Mouse (Mus musculus): ENCODE measurements around the gene Kiss1. TPM values are rescaled to one million over a fixed set of nuclear protein-coding genes. Genes with fewer than 3 reads are reported as not detected.

Kiss1 gene
- polyA plus RNA-seq, 1 experiment from 2014 or later = not detected

DNA sequence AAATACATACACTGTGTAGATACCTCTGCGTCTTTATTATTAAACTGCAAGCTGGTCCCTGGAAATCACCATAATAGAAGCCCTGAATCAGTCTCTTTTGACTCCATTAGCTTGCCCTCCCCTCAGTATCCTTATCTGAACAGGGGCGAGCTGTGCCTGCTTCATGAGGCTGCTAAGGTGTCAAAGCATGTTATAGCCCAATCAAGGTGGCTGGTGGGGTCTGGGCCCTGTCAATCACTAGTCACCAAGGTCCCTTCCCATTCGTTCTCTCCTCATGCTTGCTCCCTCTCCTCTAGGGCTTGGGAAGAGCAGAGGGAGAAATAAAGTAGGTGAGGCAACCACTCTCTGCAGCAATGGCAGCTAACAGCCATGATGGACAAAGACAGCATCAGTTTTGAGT is 25.6 kb downstream of the Kiss1 start:
- Histone ChIP-seq H3K27ac (no peak overlapping the region), H3K36me3 (ENCODE audit: poor library complexity, severe bottlenecking) (no peaks in the 10 kb centered on the region), H3K4me1 (no peaks in the 10 kb centered on the region), H3K9me3 (replicated peaks) (no peaks in the 10 kb centered on the region), H3K27me3 (0 out of 2 replicates have a peak, but pooled peaks cover under 1% of the 10 kb centered on the region), H3K9ac (no peak overlapping the region), H3K4me2 (no peak overlapping the region), H3K4me3 (no peak overlapping the region)
- 72% methylated on average over 3 of the region's 3 CpGs for WGBS
- no peak for ATAC-seq

DNA sequence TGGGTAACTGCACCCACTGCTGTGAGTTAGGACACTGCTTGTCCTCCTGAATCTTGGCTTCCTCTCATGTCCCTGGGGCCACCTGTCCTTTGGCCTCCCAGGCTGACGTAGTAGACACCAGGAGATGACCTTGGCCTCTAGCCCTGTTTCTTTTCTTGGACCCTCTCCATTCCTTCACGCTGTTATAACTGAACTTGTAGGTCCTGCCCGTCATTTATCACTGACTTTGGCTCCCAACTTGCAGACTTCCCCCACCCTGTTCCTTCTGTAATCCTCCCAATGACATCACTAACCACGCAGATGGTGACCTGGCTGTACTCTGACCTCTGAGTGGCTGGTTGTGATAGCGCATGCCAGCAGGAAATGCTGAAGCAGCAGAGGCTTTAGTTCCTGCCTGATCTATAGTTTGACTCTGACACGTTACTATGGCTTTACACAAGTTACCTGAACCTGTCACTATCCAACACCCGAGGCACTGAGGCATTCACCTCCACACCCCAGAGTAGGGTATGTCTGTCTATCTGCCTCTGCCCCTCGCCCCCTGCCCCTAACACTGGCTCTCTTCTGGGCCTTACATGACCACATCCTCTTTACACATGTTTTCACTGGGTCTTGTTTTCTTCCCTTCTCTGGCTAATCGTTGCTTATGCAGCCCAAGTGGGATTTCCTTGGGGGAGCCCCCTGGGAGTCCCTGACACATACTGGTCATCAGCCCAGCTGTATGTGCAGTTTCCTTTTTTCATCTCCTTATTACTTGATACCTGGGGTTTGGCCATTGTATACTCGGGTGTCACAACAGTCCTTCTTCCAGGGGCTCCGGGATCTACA is 26.2 kb downstream of the Kiss1 start:
- Histone ChIP-seq H3K27me3 (0 out of 2 replicates have a peak, but pooled peaks cover 3% of the 10 kb centered on the region), H3K4me2 (no peak overlapping the region), H3K9me3 (replicated peaks) (no peaks in the 10 kb centered on the region), H3K27ac (no peak overlapping the region), H3K9ac (no peak overlapping the region), H3K4me1 (peaks cover under 1% of the 10 kb centered on the region), H3K4me3 (no peak overlapping the region), H3K36me3 (ENCODE audit: poor library complexity, severe bottlenecking) (no peaks in the 10 kb centered on the region)
- no peak for ATAC-seq
- 79% methylated on average over 11 of the region's 11 CpGs for WGBS

DNA sequence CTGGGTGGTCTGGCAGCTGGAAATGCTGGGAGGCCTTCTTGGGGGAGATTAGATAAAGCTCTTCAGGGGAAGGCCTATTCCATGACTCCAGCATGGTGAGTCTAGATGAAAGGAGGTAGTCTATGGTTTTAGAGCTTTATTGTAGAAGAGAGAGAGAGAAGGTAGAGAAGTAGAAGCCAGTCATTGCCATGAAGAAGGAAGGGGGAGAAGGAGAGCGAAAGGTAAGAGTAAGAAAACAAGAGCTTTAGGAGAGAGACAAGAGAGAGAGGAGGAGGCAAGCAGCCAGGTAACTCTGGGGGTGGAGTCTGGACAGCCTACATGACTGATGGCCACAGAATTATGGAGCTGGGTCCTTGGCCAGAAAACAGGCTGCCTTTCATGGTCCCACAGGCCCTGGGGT is 28.5 kb downstream of the Kiss1 start, which contains the start of gene Ren1:
Gene Ren1 (plus strand): TSS at position 301 of the 400 bp plus-strand sequence.
- no peak for ATAC-seq
- 100% methylated on average over 1 of the region's 1 CpGs for WGBS
- Histone ChIP-seq H3K27me3 (0 out of 2 replicates have a peak, but pooled peaks cover 3% of the 10 kb centered on the region), H3K9ac (no peak within 1 kb of the TSS), H3K27ac (no peak within 1 kb of the TSS), H3K4me1 (peaks cover 6% of the 10 kb centered on the region), H3K4me2 (no peak within 1 kb of the TSS), H3K4me3 (no peak within 1 kb of the TSS), H3K36me3 (ENCODE audit: poor library complexity, severe bottlenecking) (no peaks in the 10 kb centered on the region), H3K9me3 (replicated peaks) (no peaks in the 10 kb centered on the region)

DNA sequence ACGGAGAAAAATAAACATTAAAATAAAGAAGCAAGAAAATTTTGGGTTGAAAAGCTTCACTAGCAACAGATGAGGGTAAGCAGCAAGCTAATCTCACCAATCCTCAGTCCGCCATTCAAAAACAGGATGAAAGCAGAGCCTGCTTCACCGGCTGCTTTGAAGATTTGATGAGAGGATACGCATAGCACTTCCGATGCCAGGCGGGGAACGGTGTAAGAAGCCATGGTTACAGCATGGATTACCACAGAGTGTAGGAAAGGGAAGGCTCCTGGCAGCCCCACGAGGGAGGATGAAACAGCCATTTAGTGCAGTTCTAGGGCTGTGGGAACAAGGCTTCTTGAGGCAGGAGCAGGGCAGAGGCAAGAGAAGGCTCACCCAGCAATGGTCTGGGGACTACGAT is 30.1 kb downstream of the Kiss1 start:
- 51% methylated on average over 9 of the region's 9 CpGs for WGBS
- Histone ChIP-seq H3K9ac (no peak overlapping the region), H3K4me3 (no peak overlapping the region), H3K27me3 (0 out of 2 replicates have a peak, but pooled peaks cover 8% of the 10 kb centered on the region), H3K27ac (no peak overlapping the region), H3K9me3 (replicated peaks) (no peaks in the 10 kb centered on the region), H3K36me3 (ENCODE audit: poor library complexity, severe bottlenecking) (no peaks in the 10 kb centered on the region), H3K4me2 (no peak overlapping the region), H3K4me1 (peaks cover 6% of the 10 kb centered on the region)
- no peak for ATAC-seq

DNA sequence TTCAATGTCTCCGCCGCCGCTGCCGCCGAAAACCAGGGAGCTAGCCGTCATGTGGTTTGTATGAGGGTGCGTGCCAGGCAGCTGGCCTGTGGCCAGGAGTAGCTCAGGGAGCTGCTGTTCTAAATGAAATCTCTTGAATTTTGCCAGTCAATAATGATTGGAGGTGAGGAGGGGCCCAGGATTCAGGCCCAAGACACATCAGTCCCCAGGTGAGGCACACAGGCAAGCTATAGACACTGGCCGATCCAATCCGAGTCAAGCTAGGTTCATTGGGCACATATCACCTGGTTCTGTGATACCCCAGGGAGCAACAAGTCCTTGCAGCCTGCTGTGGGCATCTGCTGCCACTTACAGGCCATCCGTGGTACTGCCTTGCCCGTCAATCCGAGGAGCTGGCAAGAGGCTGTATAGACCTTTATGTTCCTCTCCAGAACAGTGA is 31.7 kb downstream of the Kiss1 start:
- 0 out of 2 replicates have a peak, but pooled peaks cover 8% of the 10 kb centered on the region for H3K27me3 ChIP-seq
- ATAC-seq = peak; percentile 70
- no peak overlapping the region for H3K27ac ChIP-seq
- no peak overlapping the region for H3K9ac ChIP-seq
- H3K4me2 ChIP-seq = peak overlapping the region; percentile 5; the same call in 1 of the 2 replicates
- H3K4me3 ChIP-seq = no peak overlapping the region
- WGBS = 36% methylated on average over 12 of the region's 12 CpGs
- peaks cover 6% of the 10 kb centered on the region for H3K4me1 ChIP-seq
- H3K36me3 ChIP-seq (ENCODE audit: poor library complexity, severe bottlenecking) = no peaks in the 10 kb centered on the region
- no peaks in the 10 kb centered on the region for H3K9me3 ChIP-seq (replicated peaks)

DNA sequence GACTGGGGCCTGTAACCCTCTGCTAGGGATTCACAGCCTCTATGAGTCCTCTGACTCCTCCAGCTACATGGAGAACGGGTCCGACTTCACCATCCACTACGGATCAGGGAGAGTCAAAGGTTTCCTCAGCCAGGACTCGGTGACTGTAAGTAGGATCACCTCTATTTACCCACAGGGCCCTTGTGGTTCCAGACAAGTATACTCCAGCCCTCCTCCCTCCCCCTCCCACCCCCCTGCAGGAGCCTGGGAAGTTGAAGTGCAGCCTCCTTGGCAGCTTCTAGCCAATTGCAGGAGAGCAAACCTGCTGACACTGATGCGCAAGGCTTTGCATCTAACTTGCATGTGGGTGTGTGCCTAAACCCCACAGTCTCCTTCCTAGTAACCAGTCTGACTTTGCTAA is 33.8 kb downstream of the Kiss1 start:
- 0 out of 2 replicates have a peak overlapping the region, but pooled peaks have one; percentile 8 for H3K9ac ChIP-seq
- H3K4me1 ChIP-seq = peaks cover 6% of the 10 kb centered on the region
- 54% methylated on average over 5 of the region's 5 CpGs for WGBS
- H3K36me3 ChIP-seq (ENCODE audit: poor library complexity, severe bottlenecking) = no peaks in the 10 kb centered on the region
- no peak for ATAC-seq
- no peaks in the 10 kb centered on the region for H3K9me3 ChIP-seq (replicated peaks)
- peaks cover 15% of the 10 kb centered on the region; the same call in 1 of the 2 replicates for H3K27me3 ChIP-seq
- H3K4me3 ChIP-seq = no peak overlapping the region
- H3K27ac ChIP-seq = no peak overlapping the region
- no peak overlapping the region for H3K4me2 ChIP-seq

DNA sequence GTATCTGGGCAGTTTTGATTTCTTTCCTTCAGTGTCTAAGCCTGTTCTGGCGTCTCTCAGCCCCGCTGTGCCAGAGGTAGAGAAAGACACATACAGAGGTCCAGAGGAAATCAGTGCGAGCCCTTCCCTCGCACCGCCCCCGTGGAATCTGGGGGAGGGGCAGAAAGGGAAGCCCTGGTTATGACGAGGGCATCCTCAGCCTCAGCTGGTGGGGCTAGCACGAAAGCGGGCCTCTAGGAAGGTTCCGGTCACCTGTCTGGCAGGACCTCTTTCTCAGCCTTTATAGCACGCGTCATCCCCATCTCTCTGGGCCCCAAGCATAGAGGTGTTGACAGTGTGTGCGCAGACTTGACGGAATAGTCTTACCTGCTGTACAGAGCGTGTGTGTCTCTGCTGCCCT is 34.2 kb downstream of the Kiss1 start:
- Histone ChIP-seq H3K9me3 (replicated peaks) (no peaks in the 10 kb centered on the region), H3K36me3 (ENCODE audit: poor library complexity, severe bottlenecking) (no peaks in the 10 kb centered on the region), H3K27ac (no peak overlapping the region), H3K4me3 (no peak overlapping the region), H3K4me1 (peaks cover 6% of the 10 kb centered on the region), H3K27me3 (peaks cover 15% of the 10 kb centered on the region; the same call in 1 of the 2 replicates), H3K9ac (0 out of 2 replicates have a peak overlapping the region, but pooled peaks have one; percentile 8), H3K4me2 (no peak overlapping the region)
- whole genome bisulfite sequencing = 62% methylated on average over 15 of the region's 15 CpGs
- ATAC-seq = no peak

DNA sequence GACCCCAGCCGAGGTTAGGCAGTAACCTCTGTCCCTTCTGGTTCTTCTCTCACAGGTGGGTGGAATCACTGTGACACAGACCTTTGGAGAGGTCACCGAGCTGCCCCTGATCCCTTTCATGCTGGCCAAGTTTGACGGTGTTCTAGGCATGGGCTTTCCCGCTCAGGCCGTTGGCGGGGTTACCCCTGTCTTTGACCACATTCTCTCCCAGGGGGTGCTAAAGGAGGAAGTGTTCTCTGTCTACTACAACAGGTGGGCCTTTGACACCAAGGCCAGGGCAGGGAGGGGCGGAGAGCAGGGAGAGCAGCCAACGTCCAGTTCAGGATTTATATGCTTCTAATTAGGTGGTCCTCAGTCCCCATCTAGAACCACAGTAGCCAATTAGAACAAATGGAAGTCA is 34.7 kb downstream of the Kiss1 start:
- Histone ChIP-seq H3K4me1 (peaks cover 6% of the 10 kb centered on the region), H3K27ac (no peak overlapping the region), H3K9me3 (replicated peaks) (no peaks in the 10 kb centered on the region), H3K4me2 (no peak overlapping the region), H3K9ac (no peak overlapping the region), H3K4me3 (no peak overlapping the region), H3K36me3 (ENCODE audit: poor library complexity, severe bottlenecking) (no peaks in the 10 kb centered on the region), H3K27me3 (peaks cover 15% of the 10 kb centered on the region)
- WGBS = 72% methylated on average over 8 of the region's 8 CpGs
- ATAC-seq = no peak

DNA sequence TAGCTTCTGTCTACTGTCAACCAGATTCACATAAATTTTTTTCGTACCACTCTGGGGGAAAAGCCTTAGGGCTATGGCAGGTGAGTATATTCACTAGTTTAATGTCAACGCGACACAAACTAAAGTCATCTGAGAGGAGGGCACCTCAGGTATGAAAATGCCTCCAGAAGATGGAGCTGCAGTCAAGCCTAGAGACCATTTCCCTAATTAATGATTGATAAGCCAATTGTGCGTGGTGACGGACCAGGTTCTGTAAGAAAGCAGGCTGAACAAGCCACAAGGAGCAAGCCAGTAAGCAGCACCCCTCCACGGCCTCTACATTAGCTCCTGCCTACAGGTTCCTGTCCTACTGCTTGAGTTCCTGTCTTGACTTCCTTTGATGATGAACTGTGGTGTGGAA is 39.3 kb downstream of the Kiss1 start:
- H3K4me1 ChIP-seq = peaks cover 22% of the 10 kb centered on the region
- H3K4me2 ChIP-seq = no peak overlapping the region
- no peaks in the 10 kb centered on the region for H3K9me3 ChIP-seq (replicated peaks)
- 90% methylated on average over 6 of the region's 6 CpGs for WGBS
- no peak overlapping the region for H3K27ac ChIP-seq
- no peaks in the 10 kb centered on the region for H3K36me3 ChIP-seq (ENCODE audit: poor library complexity, severe bottlenecking)
- H3K9ac ChIP-seq = no peak overlapping the region
- peaks cover 45% of the 10 kb centered on the region for H3K27me3 ChIP-seq
- ATAC-seq = no peak
- H3K4me3 ChIP-seq = no peak overlapping the region

DNA sequence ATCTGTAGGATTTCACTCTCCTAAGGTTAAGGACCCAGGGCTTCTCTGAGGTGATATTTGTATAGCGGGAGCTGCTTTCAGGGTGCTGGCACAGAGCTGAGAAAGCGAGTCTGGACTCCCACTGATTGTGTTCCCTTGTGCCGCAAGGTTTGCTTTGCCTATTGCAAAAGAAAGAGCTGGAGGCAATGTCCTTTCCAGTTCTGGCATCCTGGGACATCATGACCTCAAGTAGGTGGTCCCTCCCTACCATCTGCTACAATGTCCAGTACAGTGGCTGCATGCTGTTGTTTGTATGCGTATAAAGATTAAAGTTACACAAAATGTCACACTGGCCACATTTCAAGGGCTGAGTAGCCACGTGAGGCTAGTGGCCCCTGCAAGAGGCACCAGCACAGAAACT is 40.4 kb downstream of the Kiss1 start:
- Histone ChIP-seq H3K36me3 (ENCODE audit: poor library complexity, severe bottlenecking) (no peaks in the 10 kb centered on the region), H3K27me3 (peaks cover 51% of the 10 kb centered on the region), H3K4me3 (no peak overlapping the region), H3K4me1 (peaks cover 24% of the 10 kb centered on the region), H3K4me2 (no peak overlapping the region), H3K27ac (no peak overlapping the region), H3K9me3 (replicated peaks) (no peaks in the 10 kb centered on the region), H3K9ac (no peak overlapping the region)
- WGBS = 88% methylated on average over 5 of the region's 5 CpGs
- no peak for ATAC-seq

DNA sequence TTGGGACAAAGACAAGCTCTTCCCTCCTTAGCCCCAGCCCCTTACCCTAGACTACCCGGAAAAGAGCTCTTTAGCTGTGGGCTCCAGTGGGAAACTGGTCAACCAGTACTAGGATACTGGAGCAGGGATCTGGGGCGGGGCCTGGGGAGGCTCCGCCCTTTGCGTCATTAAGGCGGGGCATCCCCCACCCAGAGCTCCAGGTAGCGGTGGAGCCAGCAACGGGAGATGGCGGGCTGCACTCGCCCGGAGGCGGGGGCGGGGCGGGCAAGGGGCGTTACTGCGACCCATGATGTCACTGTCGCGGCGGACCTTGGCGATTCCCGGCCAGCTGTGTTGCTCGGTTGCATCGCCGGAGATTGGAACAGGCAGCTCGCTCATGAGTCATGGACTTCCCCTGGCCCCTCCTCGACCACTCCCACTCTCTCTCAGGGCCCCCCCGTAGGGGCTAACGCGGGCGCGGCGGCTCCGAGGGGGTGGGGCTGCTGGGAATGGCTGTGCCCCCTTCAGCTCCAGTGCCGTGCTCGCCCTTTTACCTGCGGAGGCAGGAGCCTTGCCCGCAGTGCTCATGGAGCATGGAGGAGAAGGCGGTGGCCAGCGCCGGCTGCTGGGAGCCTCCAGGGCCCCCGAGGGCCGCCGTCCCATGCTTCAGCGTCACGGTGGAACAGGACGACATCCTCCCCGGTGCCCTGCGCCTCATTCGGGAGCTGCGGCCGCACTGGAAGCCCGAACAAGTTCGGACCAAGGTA is 41.8 kb downstream of the Kiss1 start, which contains the start of gene Etnk2:
Gene Etnk2 (plus strand): TSS at position 297 of the 746 bp plus-strand sequence.
- peak within 1 kb of the TSS; percentile 67 for H3K9ac ChIP-seq
- peaks cover 36% of the 10 kb centered on the region for H3K4me1 ChIP-seq
- no peaks in the 10 kb centered on the region for H3K36me3 ChIP-seq (ENCODE audit: poor library complexity, severe bottlenecking)
- ATAC-seq = peak; percentile 75
- H3K4me3 ChIP-seq = peak within 1 kb of the TSS; percentile 62
- H3K9me3 ChIP-seq (replicated peaks) = no peaks in the 10 kb centered on the region
- peaks cover 51% of the 10 kb centered on the region for H3K27me3 ChIP-seq
- H3K27ac ChIP-seq = no peak within 1 kb of the TSS
- H3K4me2 ChIP-seq = peak within 1 kb of the TSS; percentile 97
- under 1% methylated on average over 51 of the region's 52 CpGs for WGBS

All from forebrain, embryonic 13.5 days (tissue).